In genomic region chr1:46018382-46018977, GRCm38 (mm10) we compare ENCODE assay signal across 9 mouse cellular contexts. TPM values are rescaled to one million over a fixed set of nuclear protein-coding genes. Genes with fewer than 3 reads are reported as not detected.
A peak's percentile ranks its signal among the peaks of the same experiment; 100 is the strongest.
DNase-seq lines count a peak whose midpoint lies in the region; ATAC-seq and TF ChIP-seq lines count a peak whose summit lies in the region.
"Had no signal": no experiment of that assay in that cellular context is flagged by ENCODE, and none has a peak within 500 bp of the region (broad histone marks: within the 10 kb centered on the region; RNA-seq: fewer than 3 reads in every experiment).

No protein-coding gene starts in this region.

- H3K4me1 ChIP-seq in embryonic facial prominence, embryonic 11.5 days (ENCODE audit: control insufficient read depth, insufficient read depth, low read length) = no peaks in the 10 kb centered on the region
- no peaks in the 10 kb centered on the region for H3K4me1 ChIP-seq in stomach, postnatal 0 days (replicated peaks; ENCODE audit: control insufficient read depth, insufficient read depth)
- H3K4me1 ChIP-seq: neural tube, embryonic 13.5 days had no signal

- H3K9me3 ChIP-seq in embryonic facial prominence, embryonic 11.5 days (replicated peaks; ENCODE audit: control insufficient read depth, low read length) = no peaks in the 10 kb centered on the region
- H3K9me3 ChIP-seq in stomach, postnatal 0 days (ENCODE audit: control insufficient read depth, low read length) = no peaks in the 10 kb centered on the region
- H3K9me3 ChIP-seq: neural tube, embryonic 13.5 days had no signal

- H3K4me3 ChIP-seq in embryonic facial prominence, embryonic 11.5 days (ENCODE audit: low read depth, low read length) = no peak overlapping the region
- no peak overlapping the region for H3K4me3 ChIP-seq in stomach, postnatal 0 days (ENCODE audit: low read depth, low read length)
- H3K4me3 ChIP-seq: neural tube, embryonic 13.5 days had no signal

- WGBS in embryonic facial prominence, embryonic 11.5 days = 46% methylated on average over 2 of the region's 2 CpGs
- WGBS in stomach, postnatal 0 days = 46% methylated on average over 2 of the region's 2 CpGs

- no peaks in the 10 kb centered on the region for H3K36me3 ChIP-seq in embryonic facial prominence, embryonic 11.5 days (replicated peaks; ENCODE audit: control insufficient read depth, insufficient read depth, low read depth, low read length)
- no peaks in the 10 kb centered on the region for H3K36me3 ChIP-seq in stomach, postnatal 0 days (ENCODE audit: control insufficient read depth, insufficient read depth, low read length)
- H3K36me3 ChIP-seq: neural tube, embryonic 13.5 days had no signal

- TF ChIP-seq EP300 in stomach, postnatal 0 days (optimal IDR thresholded peaks at IDR 0.05) = no peak

- H3K27ac ChIP-seq in embryonic facial prominence, embryonic 11.5 days (replicated peaks; ENCODE audit: low read depth, low read length) = no peak overlapping the region
- no peak overlapping the region for H3K27ac ChIP-seq in stomach, postnatal 0 days (replicated peaks)
- H3K27ac ChIP-seq: neural tube, embryonic 13.5 days had no signal

- ATAC-seq in embryonic facial prominence, embryonic 11.5 days (replicated peaks; ENCODE audit: insufficient number of reproducible peaks, low FRiP score, low TSS enrichment, low read depth) = 0 out of 2 replicates have a peak, but pooled peaks have one; percentile 9
- no peak for ATAC-seq in stomach, postnatal 0 days (ENCODE audit: low FRiP score, low TSS enrichment)

- DNase-seq in left cerebral cortex, adult 11 months (ENCODE audit: low spot score) = peak; percentile 2
- DNase-seq in left cerebral cortex, adult 8-10 months (ENCODE audit: low spot score in 2 of 2) = no peak
- DNase-seq in adipocyte (ENCODE audit: low spot score) = peak; percentile 66
- peak; percentile 53 for DNase-seq in embryonic facial prominence, embryonic 11.5 days (ENCODE audit: low spot score)
- DNase-seq in kidney, postnatal 14 days = peak; percentile 62
- DNase-seq in lung, postnatal 14 days = peak; percentile 57
- DNase-seq in stomach, postnatal 0 days (ENCODE audit: low spot score) = peak; percentile 45
- DNase-seq in natural killer cell, adult 2 months (ENCODE audit: low spot score in 2 of 2) = no peak

- H3K9ac ChIP-seq in embryonic facial prominence, embryonic 11.5 days (replicated peaks; ENCODE audit: low read length) = no peak overlapping the region
- H3K9ac ChIP-seq in stomach, postnatal 0 days (ENCODE audit: low read length) = no peak overlapping the region
- H3K9ac ChIP-seq: neural tube, embryonic 13.5 days had no signal

- peak; percentile 79 for TF ChIP-seq CTCF in stomach, postnatal 0 days (IDR thresholded peaks at IDR 0.05; ENCODE audit: low read depth)

- no peak overlapping the region for H3K4me2 ChIP-seq in embryonic facial prominence, embryonic 11.5 days (ENCODE audit: low read depth, low read length)
- H3K4me2 ChIP-seq in stomach, postnatal 0 days (replicated peaks; ENCODE audit: low read depth) = no peak overlapping the region
- H3K4me2 ChIP-seq: neural tube, embryonic 13.5 days had no signal

- no peaks in the 10 kb centered on the region for H3K27me3 ChIP-seq in embryonic facial prominence, embryonic 11.5 days (ENCODE audit: control insufficient read depth, insufficient read depth, low read length)
- H3K27me3 ChIP-seq in stomach, postnatal 0 days (ENCODE audit: control insufficient read depth, insufficient read depth, low read length) = no peaks in the 10 kb centered on the region
- H3K27me3 ChIP-seq: neural tube, embryonic 13.5 days had no signal

RNA-seq across cellular contexts. Expression of gene Dnah7b, which starts 47.6 kb away (rescaled TPM):
- total RNA-seq in left cerebral cortex, adult 8-10 months (2022) = 1 to 10 TPM; 1.3 to 2.2 (median 2.0) TPM
- 1.2 and 2.2 TPM in 2 replicates for polyA plus RNA-seq in embryonic facial prominence, embryonic 11.5 days (2014; fragmentation: Nextera tagmentation; extraction: Ambion mirVana)
- polyA plus RNA-seq in stomach, postnatal 0 days (2015; fragmentation: Nextera tagmentation; extraction: Ambion mirVana) = 0.23 and 0.62 TPM in 2 replicates

Comparison
In these comparisons a context has a peak if more than half of its experiments do, and no peak if none do; other contexts are left out.
1. DNase-seq: peak in left cerebral cortex, adult 11 months (single experiment), adipocyte (single experiment), embryonic facial prominence, embryonic 11.5 days (single experiment), kidney, postnatal 14 days (single experiment), lung, postnatal 14 days (single experiment) and stomach, postnatal 0 days (single experiment); none in left cerebral cortex, adult 8-10 months (0 of 2) and natural killer cell, adult 2 months (0 of 2).